Mouse (Mus musculus) olfactory bulb, adult 2 months (tissue): Measurements from ENCODE around the gene Col23a1.

Experiments used
- CTCF ChIP-seq: fragments of 200-500 bp; IDR thresholded peaks from 2 replicates; pipeline ENCODE4 v1.5.1; 2012; ENCODE audit warnings: low read depth, mild to moderate bottlenecking, low read length, moderate library complexity; ENCODE audit not compliant: insufficient read depth
- POLR2A ChIP-seq: fragments of 200-500 bp; IDR thresholded peaks from 2 replicates; pipeline ENCODE4 v1.6.1; 2012; ENCODE audit warnings: mild to moderate bottlenecking, low read depth, low read length, moderate library complexity; ENCODE audit not compliant: insufficient read depth

DNA sequence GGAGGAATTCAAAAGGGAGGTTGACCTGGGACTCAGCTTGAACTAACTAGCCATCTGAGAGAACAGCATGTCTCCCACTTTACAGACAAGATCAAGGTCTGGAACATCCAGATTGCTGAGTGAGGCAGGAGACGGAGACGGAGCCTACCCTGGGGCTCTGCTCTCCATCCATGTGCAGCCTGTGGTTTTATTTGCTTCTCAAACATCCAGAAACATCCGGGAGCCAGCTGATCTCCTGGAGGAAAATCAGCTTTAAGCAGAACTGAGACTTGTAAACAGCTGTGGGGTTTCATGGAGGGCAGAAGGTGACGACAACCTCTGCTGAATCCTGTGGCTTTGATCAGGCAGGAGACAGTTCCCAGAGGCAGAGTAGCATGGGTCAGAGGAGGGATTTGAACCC, 256.1 kb downstream of the Col23a1 start:
- no peak for TF ChIP-seq CTCF
- TF ChIP-seq POLR2A = no peak
